Mouse (Mus musculus): Measurements from ENCODE around the gene Map3k1. TPM values are rescaled to one million over a fixed set of nuclear protein-coding genes. Genes with fewer than 3 reads are reported as not detected.

Gene Map3k1
- 13.4 and 15.6 TPM in 2 replicates for polyA plus RNA-seq (2014; fragmentation: Nextera tagmentation; extraction: Ambion mirVana)

DNA sequence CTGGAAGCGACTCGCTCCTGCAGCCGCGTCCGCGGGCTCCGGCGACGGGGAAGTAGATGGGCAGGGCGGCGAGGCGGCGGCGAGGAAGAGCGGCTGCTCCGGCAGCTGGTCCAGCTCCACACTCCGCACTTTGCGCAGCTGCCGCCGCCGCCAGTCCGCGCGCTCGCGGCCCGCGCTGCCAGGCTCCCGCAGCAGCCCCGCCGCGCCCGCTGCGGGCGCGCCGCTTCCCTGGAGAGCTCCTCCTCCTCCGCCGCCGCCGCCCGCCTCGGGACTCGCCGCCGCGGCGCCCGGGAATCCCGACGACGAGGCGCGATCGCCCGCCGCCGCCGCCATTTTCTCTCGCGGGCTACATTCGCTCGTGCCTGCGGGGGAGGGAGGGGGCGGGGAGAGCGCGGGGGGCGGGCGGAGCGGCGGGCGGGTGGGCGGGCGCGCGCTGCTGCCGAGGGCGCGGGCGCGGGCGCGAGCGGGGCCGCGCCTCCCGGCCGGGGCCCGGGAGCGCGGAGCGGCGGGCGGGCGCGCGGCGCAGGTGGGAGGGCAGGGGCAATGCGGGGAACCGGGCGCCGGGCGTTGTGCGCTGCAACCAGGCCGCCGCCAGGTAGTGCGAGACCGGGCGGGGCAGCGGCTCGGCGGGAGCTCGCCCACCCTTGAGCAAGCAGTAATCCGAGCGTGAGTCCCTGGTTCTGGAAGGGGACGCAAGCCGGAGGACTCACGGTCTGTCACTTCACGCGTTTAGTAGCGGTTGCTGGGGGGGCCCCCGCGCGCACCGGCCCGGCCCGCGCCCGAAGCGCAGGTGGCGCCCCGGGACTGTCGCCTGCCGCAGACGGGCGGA lies at the start of gene Map3k1:
Gene Map3k1 (minus strand): TSS at position 357 of the 829 bp plus-strand sequence.
- peaks cover 15% of the 10 kb centered on the region; the same call in 1 of the 2 replicates for H3K4me1 ChIP-seq (ENCODE audit: control insufficient read depth, insufficient read depth, low read length)
- DNase-seq (peak; percentile 88), ATAC-seq (ENCODE audit: low FRiP score, low TSS enrichment) (peak; percentile 89)
- H3K4me2 ChIP-seq (ENCODE audit: low read length), result peak within 1 kb of the TSS; percentile 86
- WGBS, result under 1% methylated on average over 103 of the region's 136 CpGs
- H3K27me3 ChIP-seq (ENCODE audit: control insufficient read depth, insufficient read depth, low read length), result no peaks in the 10 kb centered on the region; the same call in 1 of the 2 replicates
- peak within 1 kb of the TSS; percentile 86 for H3K9ac ChIP-seq (replicated peaks; ENCODE audit: low read length)
- peak within 1 kb of the TSS; percentile 82 for H3K4me3 ChIP-seq (replicated peaks; ENCODE audit: low read depth, low read length)
- H3K27ac ChIP-seq (replicated peaks; ENCODE audit: low read depth, low read length), result peak within 1 kb of the TSS; percentile 98
- no peaks in the 10 kb centered on the region for H3K9me3 ChIP-seq (ENCODE audit: control insufficient read depth, low read length)
- no peaks in the 10 kb centered on the region for H3K36me3 ChIP-seq (ENCODE audit: control insufficient read depth, insufficient read depth, low read length)

DNA sequence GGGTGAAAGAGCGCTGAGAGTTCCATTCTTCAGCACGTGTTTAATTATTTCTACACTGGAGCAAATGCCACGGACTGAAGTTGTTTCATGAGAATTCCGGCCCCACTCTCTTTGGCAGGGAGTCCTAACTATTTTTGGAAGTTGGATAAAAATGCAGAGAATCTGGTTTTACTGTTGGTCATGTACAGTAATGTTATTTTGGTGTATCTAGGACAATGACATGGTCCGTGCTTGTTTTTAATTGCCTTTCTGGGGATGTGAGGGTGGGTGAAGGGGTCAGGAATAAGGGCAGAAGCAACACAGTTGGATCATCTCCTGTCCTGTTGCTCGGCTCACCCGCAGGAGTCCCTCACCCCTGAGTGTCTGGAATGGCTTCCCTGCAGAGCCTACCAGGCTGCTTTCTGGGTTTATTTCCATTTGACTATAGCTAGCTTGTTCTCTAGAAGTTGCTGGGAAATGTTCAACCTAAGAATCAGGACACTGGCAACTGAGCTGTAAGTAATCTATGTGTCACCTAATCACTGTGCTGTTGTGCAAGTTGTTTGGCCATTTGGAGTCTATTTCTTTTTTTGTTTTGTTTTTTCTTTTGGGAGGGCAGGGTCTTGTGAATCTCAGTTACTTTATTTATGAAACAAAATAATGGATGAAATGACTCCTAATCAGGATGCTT lies 48.1 kb upstream of the Map3k1 start:
- H3K36me3 ChIP-seq (ENCODE audit: control insufficient read depth, insufficient read depth, low read length), result no peaks in the 10 kb centered on the region
- H3K27ac ChIP-seq (replicated peaks; ENCODE audit: low read depth, low read length), result no peak overlapping the region
- H3K4me1 ChIP-seq (ENCODE audit: control insufficient read depth, insufficient read depth, low read length), result no peaks in the 10 kb centered on the region
- no peaks in the 10 kb centered on the region for H3K27me3 ChIP-seq (ENCODE audit: control insufficient read depth, insufficient read depth, low read length)
- ATAC-seq (ENCODE audit: low FRiP score, low TSS enrichment) (no peak), DNase-seq (no peak)
- no peak overlapping the region for H3K4me3 ChIP-seq (replicated peaks; ENCODE audit: low read depth, low read length)
- WGBS, result 83% methylated on average over 7 of the region's 7 CpGs
- H3K4me2 ChIP-seq (ENCODE audit: low read length), result no peak overlapping the region
- no peak overlapping the region for H3K9ac ChIP-seq (replicated peaks; ENCODE audit: low read length)
- no peaks in the 10 kb centered on the region for H3K9me3 ChIP-seq (ENCODE audit: control insufficient read depth, low read length)

DNA sequence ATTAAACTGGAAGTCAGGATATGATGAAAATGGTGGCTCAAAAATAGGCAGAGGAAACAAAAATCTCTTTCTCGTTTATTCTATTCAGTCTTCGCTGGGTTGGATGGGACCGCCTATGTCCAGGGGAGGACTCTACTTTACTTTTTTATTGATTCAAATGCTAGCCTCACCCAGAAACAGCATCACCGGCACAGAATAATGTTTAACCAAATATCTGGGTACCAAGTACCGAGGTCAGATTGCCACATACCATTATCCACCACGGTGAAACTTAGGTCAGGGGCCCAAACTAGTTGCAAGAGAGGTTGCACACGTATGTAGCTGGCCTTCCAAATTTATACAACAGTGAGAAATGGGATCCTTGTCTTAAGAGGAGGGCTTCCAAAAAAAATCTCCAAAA lies 47.4 kb upstream of the Map3k1 start:
- ATAC-seq (ENCODE audit: low FRiP score, low TSS enrichment) (no peak), DNase-seq (no peak)
- Histone ChIP-seq H3K9ac (replicated peaks; ENCODE audit: low read length) (no peak overlapping the region), H3K27me3 (ENCODE audit: control insufficient read depth, insufficient read depth, low read length) (no peaks in the 10 kb centered on the region), H3K4me1 (ENCODE audit: control insufficient read depth, insufficient read depth, low read length) (no peaks in the 10 kb centered on the region), H3K36me3 (ENCODE audit: control insufficient read depth, insufficient read depth, low read length) (no peaks in the 10 kb centered on the region), H3K4me2 (ENCODE audit: low read length) (no peak overlapping the region), H3K9me3 (ENCODE audit: control insufficient read depth, low read length) (no peaks in the 10 kb centered on the region), H3K27ac (replicated peaks; ENCODE audit: low read depth, low read length) (no peak overlapping the region), H3K4me3 (replicated peaks; ENCODE audit: low read depth, low read length) (no peak overlapping the region)
- 97% methylated on average over 7 of the region's 7 CpGs for WGBS

DNA sequence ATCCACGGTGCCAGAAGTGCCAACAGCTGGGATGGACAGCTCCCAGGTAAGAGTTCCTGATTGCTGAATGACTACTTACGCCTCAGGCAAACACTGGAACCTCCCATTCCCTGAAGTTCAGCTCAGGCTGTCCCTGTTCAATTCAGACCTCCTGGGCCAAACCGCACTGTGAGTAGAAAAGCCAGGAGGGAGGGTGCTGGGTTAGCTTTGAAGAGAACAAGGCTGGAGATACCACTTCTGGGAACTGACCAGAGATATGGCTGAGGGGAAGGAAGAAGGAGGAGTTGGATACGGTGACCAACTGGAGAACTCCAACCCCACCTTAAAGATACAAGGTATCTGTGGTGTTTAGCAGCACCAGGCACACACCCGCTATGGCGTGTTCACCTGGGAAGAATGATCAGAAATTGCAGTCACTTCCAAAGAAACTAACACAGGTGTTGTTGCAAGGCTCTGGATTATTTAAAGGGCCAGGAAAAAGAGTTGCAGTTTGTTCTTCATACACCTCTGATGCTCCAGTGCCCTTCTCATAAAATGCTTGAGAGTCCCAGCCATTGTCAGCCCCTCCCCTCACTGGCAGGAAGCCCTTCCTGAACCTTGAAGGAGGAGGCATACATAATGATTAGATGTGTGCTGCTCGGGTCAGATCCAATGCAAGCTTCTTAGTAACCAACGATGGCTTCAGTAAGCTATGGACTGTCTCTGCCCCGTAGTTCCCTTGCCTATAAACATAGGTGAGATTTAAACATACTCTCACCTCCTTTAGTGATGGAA lies 43.8 kb upstream of the Map3k1 start:
- Histone ChIP-seq H3K36me3 (ENCODE audit: control insufficient read depth, insufficient read depth, low read length) (no peaks in the 10 kb centered on the region), H3K4me1 (ENCODE audit: control insufficient read depth, insufficient read depth, low read length) (no peaks in the 10 kb centered on the region), H3K4me2 (ENCODE audit: low read length) (no peak overlapping the region), H3K9me3 (ENCODE audit: control insufficient read depth, low read length) (no peaks in the 10 kb centered on the region), H3K9ac (replicated peaks; ENCODE audit: low read length) (no peak overlapping the region), H3K27ac (replicated peaks; ENCODE audit: low read depth, low read length) (no peak overlapping the region), H3K4me3 (replicated peaks; ENCODE audit: low read depth, low read length) (no peak overlapping the region), H3K27me3 (ENCODE audit: control insufficient read depth, insufficient read depth, low read length) (no peaks in the 10 kb centered on the region)
- 89% methylated on average over 9 of the region's 9 CpGs for WGBS
- DNase-seq (no peak), ATAC-seq (ENCODE audit: low FRiP score, low TSS enrichment) (no peak)

DNA sequence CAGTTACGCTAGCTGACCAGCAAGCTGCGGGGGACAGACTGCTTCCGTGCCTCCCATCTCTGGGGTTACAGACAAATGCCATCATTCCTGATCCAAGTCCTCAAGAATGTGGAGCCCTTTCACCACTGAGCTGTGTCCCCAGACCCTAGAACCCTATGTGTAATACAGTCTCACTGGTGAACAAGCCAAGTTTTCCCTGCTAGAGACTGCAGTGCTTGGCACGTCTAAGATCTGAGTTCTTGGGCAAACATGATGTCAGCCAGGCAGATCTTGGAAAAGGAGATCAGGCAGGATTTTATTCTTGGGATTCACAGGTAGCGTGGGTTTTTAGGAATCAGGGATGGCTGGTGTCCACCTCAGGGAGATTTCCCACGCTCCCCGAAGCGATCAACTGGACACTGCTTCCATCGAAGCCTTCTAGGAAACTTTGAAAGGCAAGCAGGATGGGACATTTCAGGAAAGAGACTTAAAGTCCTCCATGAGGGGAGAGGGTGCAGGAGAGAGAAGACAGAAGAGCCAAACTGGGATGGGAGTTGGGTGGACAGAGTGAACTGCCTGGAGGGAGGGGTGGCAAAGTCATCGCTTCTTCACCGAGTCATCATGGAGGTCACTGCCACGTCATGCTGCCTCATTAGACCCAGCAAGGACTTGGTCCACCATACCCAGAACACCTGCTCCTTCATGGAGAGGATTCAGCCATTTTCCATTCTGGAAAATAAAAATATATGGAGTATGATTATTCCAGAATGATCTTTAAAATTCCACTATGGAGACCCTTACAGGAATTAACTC lies 41.4 kb upstream of the Map3k1 start:
- WGBS, result 96% methylated on average over 12 of the region's 12 CpGs
- H3K27me3 ChIP-seq (ENCODE audit: control insufficient read depth, insufficient read depth, low read length), result no peaks in the 10 kb centered on the region

DNA sequence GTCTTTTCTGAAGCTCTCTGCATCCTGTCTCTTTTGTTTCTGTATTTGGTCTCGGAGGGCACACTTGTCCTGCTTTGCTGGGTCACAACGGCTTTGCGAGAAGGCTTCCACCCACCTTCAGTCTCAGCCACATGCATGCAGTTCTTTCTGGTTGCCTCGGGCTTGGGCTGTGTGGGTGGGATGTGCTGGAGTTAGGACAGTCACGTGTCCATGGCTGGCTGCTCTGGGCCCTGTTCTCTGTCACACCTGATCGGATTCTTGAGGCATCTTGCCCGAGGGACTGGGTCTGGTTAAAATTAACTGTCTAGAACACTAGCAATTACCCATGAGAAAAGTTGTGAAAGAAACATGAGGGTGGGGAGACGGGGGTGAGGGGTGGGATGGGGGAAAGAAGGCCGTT lies 36.7 kb upstream of the Map3k1 start:
- no peak overlapping the region for H3K4me2 ChIP-seq (ENCODE audit: low read length)
- H3K9me3 ChIP-seq (ENCODE audit: control insufficient read depth, low read length), result no peaks in the 10 kb centered on the region
- H3K4me1 ChIP-seq (ENCODE audit: control insufficient read depth, insufficient read depth, low read length), result no peaks in the 10 kb centered on the region
- H3K27me3 ChIP-seq (ENCODE audit: control insufficient read depth, insufficient read depth, low read length), result no peaks in the 10 kb centered on the region
- ATAC-seq (ENCODE audit: low FRiP score, low TSS enrichment) (no peak), DNase-seq (no peak)
- no peak overlapping the region for H3K9ac ChIP-seq (replicated peaks; ENCODE audit: low read length)
- no peak overlapping the region for H3K4me3 ChIP-seq (replicated peaks; ENCODE audit: low read depth, low read length)
- 37% methylated on average over 9 of the region's 9 CpGs for WGBS
- H3K27ac ChIP-seq (replicated peaks; ENCODE audit: low read depth, low read length), result no peak overlapping the region
- no peaks in the 10 kb centered on the region for H3K36me3 ChIP-seq (ENCODE audit: control insufficient read depth, insufficient read depth, low read length)

More for the DNA sequence above, 41.4 kb upstream of the Map3k1 start:
- Histone ChIP-seq H3K9me3 (ENCODE audit: control insufficient read depth, low read length) (no peaks in the 10 kb centered on the region), H3K4me3 (replicated peaks; ENCODE audit: low read depth, low read length) (no peak overlapping the region), H3K9ac (replicated peaks; ENCODE audit: low read length) (no peak overlapping the region), H3K36me3 (ENCODE audit: control insufficient read depth, insufficient read depth, low read length) (no peaks in the 10 kb centered on the region), H3K27ac (replicated peaks; ENCODE audit: low read depth, low read length) (no peak overlapping the region), H3K4me2 (ENCODE audit: low read length) (no peak overlapping the region), H3K4me1 (ENCODE audit: control insufficient read depth, insufficient read depth, low read length) (no peaks in the 10 kb centered on the region)
- no peak for DNase-seq
- no peak for ATAC-seq (ENCODE audit: low FRiP score, low TSS enrichment)

DNA sequence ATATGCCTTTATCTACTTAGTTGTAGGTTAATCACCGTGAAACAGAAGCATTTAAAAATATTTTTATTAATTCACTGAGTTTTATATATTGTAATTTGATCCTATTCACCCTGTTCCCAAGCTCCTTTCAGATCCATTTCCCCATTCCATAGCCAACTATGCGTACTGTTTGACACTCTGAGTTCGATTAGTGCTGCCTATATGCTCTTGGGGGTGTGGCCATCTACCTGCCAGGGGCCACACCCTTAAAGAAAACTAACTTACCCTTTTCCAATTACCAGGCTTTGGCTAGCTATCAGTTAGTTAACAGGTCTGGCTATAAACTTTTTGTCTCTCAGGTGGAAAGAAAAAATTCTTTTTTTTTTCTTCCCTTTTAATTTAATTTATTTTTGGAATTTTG lies 35.5 kb upstream of the Map3k1 start:
- Histone ChIP-seq H3K4me1 (ENCODE audit: control insufficient read depth, insufficient read depth, low read length) (no peaks in the 10 kb centered on the region), H3K9ac (replicated peaks; ENCODE audit: low read length) (no peak overlapping the region), H3K4me2 (ENCODE audit: low read length) (no peak overlapping the region), H3K36me3 (ENCODE audit: control insufficient read depth, insufficient read depth, low read length) (no peaks in the 10 kb centered on the region), H3K27ac (replicated peaks; ENCODE audit: low read depth, low read length) (no peak overlapping the region), H3K27me3 (ENCODE audit: control insufficient read depth, insufficient read depth, low read length) (no peaks in the 10 kb centered on the region), H3K9me3 (ENCODE audit: control insufficient read depth, low read length) (no peaks in the 10 kb centered on the region), H3K4me3 (replicated peaks; ENCODE audit: low read depth, low read length) (no peak overlapping the region)
- DNase-seq, result no peak
- ATAC-seq (ENCODE audit: low FRiP score, low TSS enrichment), result no peak
- 97% methylated on average over 3 of the region's 3 CpGs for WGBS

DNA sequence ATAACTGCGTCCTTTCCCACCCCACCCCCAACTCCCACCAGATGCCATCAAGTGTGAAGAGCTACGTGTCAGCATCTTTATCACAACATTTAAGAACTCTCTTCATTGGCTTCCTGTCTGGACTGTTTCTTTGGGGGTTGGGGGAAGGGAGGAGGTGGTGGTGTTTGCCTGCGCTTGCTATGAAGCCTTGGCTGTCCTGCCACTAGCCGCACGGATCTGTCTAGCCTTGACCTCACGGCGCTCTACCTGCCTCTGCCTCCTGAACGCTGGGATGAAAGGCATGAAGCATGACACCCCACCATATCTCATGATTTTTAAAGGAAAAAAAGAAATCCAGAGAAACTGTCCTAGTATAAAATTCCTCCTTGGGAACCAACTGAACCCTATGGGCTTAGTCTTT lies 27.0 kb upstream of the Map3k1 start:
- WGBS, result 83% methylated on average over 8 of the region's 8 CpGs
- Histone ChIP-seq H3K4me1 (ENCODE audit: control insufficient read depth, insufficient read depth, low read length) (no peaks in the 10 kb centered on the region; the same call in 1 of the 2 replicates), H3K27ac (replicated peaks; ENCODE audit: low read depth, low read length) (no peak overlapping the region), H3K4me3 (replicated peaks; ENCODE audit: low read depth, low read length) (no peak overlapping the region), H3K9ac (replicated peaks; ENCODE audit: low read length) (no peak overlapping the region), H3K27me3 (ENCODE audit: control insufficient read depth, insufficient read depth, low read length) (no peaks in the 10 kb centered on the region), H3K36me3 (ENCODE audit: control insufficient read depth, insufficient read depth, low read length) (no peaks in the 10 kb centered on the region), H3K4me2 (ENCODE audit: low read length) (no peak overlapping the region), H3K9me3 (ENCODE audit: control insufficient read depth, low read length) (no peaks in the 10 kb centered on the region)
- DNase-seq (no peak), ATAC-seq (ENCODE audit: low FRiP score, low TSS enrichment) (no peak)

All from midbrain, embryonic 14.5 days (tissue).